Mouse (Mus musculus) midbrain, embryonic 14.5 days (tissue): ENCODE data around the gene Trim30b. TPM values are rescaled to one million over a fixed set of nuclear protein-coding genes. Genes with fewer than 3 reads are reported as not detected.
"Not testable (repeated sequence)": the region's sequence is repeated elsewhere in the genome, so short reads cannot be mapped to it uniquely, and the experiment has no call there.

Experiments
- ATAC-seq: fragments of 200-750 bp; cut with Nextera tagmentation; 2 replicates; pipeline ENCODE4 v1.8.0; 2017; ENCODE audit warnings: moderate number of reproducible peaks, moderate library complexity; ENCODE audit not compliant: low FRiP score, low TSS enrichment
- DNase-seq: peaks from one replicate; pipeline ENCODE4 v3.0.0-alpha.2; 2015
- H3K27ac ChIP-seq: fragments of 300-500 bp; sonication (generic); replicated peaks from 2 replicates; pipeline ENCODE4 v1.5.1; 2014; ENCODE audit warnings: mild to moderate bottlenecking, low read depth, low read length, moderate library complexity
- H3K27me3 ChIP-seq: fragments of 300-500 bp; sonication (generic); 2 replicates; pipeline ENCODE4 v1.6.1; 2014; ENCODE audit warnings: low read length, control low read depth, mixed read lengths; ENCODE audit not compliant: control insufficient read depth, insufficient read depth
- H3K36me3 ChIP-seq: fragments of 300-500 bp; sonication (generic); 2 replicates; pipeline ENCODE4 v1.6.1; 2014; ENCODE audit warnings: low read length, control low read depth; ENCODE audit not compliant: control insufficient read depth, insufficient read depth
- H3K4me1 ChIP-seq: fragments of 300-500 bp; sonication (generic); 2 replicates; pipeline ENCODE4 v1.6.1; 2014; ENCODE audit warnings: mild to moderate bottlenecking, antibody characterized with exemption, low read length, control low read depth; ENCODE audit not compliant: control insufficient read depth, insufficient read depth
- H3K4me2 ChIP-seq: fragments of 300-500 bp; sonication (generic); 2 replicates; pipeline ENCODE4 v1.6.1; 2014; ENCODE audit warnings: mild to moderate bottlenecking, low read length, moderate library complexity
- H3K4me3 ChIP-seq: fragments of 300-500 bp; sonication (generic); replicated peaks from 2 replicates; pipeline ENCODE4 v1.5.1; 2014; ENCODE audit warnings: low read depth, low read length
- H3K9ac ChIP-seq: fragments of 300-500 bp; sonication (generic); replicated peaks from 2 replicates; pipeline ENCODE4 v1.6.1; 2014; ENCODE audit warnings: mild to moderate bottlenecking, low read length, moderate library complexity
- H3K9me3 ChIP-seq: fragments of 300-500 bp; sonication (generic); 2 replicates; pipeline ENCODE4 v1.6.1; 2016; ENCODE audit warnings: low read length, control low read depth, mixed read lengths; ENCODE audit not compliant: control insufficient read depth
- WGBS: fragments of 180-500 bp; shearing (Covaris S2); extraction: QIAGEN DNeasy Blood & Tissue Kit; methylation state at CpG from one replicate; pipeline ENCODE4 v1.1.7; 2014; 5-methylcytosine and 5-hydroxymethylcytosine counted together
- polyA plus RNA-seq: library from polyadenylated mRNA; unstranded; fragments of >200 nt; fragmentation: Nextera tagmentation; extraction: Ambion mirVana; gene quantifications from 2 replicates; pipeline ENCODE4 v1.2.1, GENCODE M21; 2014

Gene Trim30b
- polyA plus RNA-seq, 1 experiment from 2014 or later, result 0.07 TPM

- not testable (repeated sequence) for H3K27ac ChIP-seq, H3K4me2 ChIP-seq, H3K4me1 ChIP-seq, H3K27me3 ChIP-seq, H3K9me3 ChIP-seq, H3K4me3 ChIP-seq, DNase-seq, ATAC-seq, H3K9ac ChIP-seq, H3K36me3 ChIP-seq
- 91% methylated on average over 4 of the region's 4 CpGs for WGBS
Observed at GRCm38 (mm10) chr7:104348043-104348442, 21.6 kb downstream of the Trim30b start.

GRCm38 (mm10) chr7:104340744-104341143, 28.9 kb downstream of the Trim30b start:
- not testable (repeated sequence) for DNase-seq, H3K4me2 ChIP-seq, H3K4me3 ChIP-seq, H3K9ac ChIP-seq, H3K27ac ChIP-seq, H3K9me3 ChIP-seq, H3K27me3 ChIP-seq, H3K4me1 ChIP-seq, H3K36me3 ChIP-seq, ATAC-seq
- 82% methylated on average over 2 of the region's 4 CpGs for WGBS

GRCm38 (mm10) chr7:104335547-104335946, 34.1 kb downstream of the Trim30b start:
- H3K27ac ChIP-seq, H3K9ac ChIP-seq, ATAC-seq, H3K4me3 ChIP-seq, H3K4me2 ChIP-seq, H3K27me3 ChIP-seq, H3K9me3 ChIP-seq, DNase-seq, H3K36me3 ChIP-seq, H3K4me1 ChIP-seq: not testable (repeated sequence)
- 79% methylated on average over 3 of the region's 3 CpGs for WGBS

GRCm38 (mm10) chr7:104329171-104329570, 40.5 kb downstream of the Trim30b start, which contains the start of gene Trim34b:
Trim34b (plus strand) TSS chr7:104329471.
- 94% methylated on average over 2 of the region's 2 CpGs for WGBS
- H3K4me3 ChIP-seq, ATAC-seq, H3K36me3 ChIP-seq, DNase-seq, H3K4me1 ChIP-seq, H3K9me3 ChIP-seq, H3K9ac ChIP-seq, H3K27me3 ChIP-seq, H3K27ac ChIP-seq, H3K4me2 ChIP-seq: not testable (repeated sequence)

GRCm38 (mm10) chr7:104322028-104322427, 47.7 kb downstream of the Trim30b start:
- no peak for ATAC-seq

GRCm38 (mm10) chr7:104315369-104316080, 54.2 kb downstream of the Trim30b start, which contains the start of gene Trim12a:
Trim12a (minus strand) TSS chr7:104315466.
- H3K9me3 ChIP-seq, H3K36me3 ChIP-seq, H3K27me3 ChIP-seq, ATAC-seq, H3K4me1 ChIP-seq, H3K4me3 ChIP-seq, H3K27ac ChIP-seq, DNase-seq, H3K9ac ChIP-seq: not testable (repeated sequence)
- 31% methylated on average over 4 of the region's 4 CpGs for WGBS
- H3K4me2 ChIP-seq, result peak within 1 kb of the TSS; percentile 26

More at GRCm38 (mm10) chr7:104322028-104322427, 47.7 kb downstream of the Trim30b start:
- H3K4me3 ChIP-seq, result no peak overlapping the region
- H3K36me3 ChIP-seq, result no peaks in the 10 kb centered on the region
- no peaks in the 10 kb centered on the region for H3K9me3 ChIP-seq
- WGBS, result 91% methylated on average over 9 of the region's 9 CpGs
- no peaks in the 10 kb centered on the region for H3K4me1 ChIP-seq
- no peaks in the 10 kb centered on the region for H3K27me3 ChIP-seq
- H3K27ac ChIP-seq, result no peak overlapping the region
- H3K9ac ChIP-seq, result no peak overlapping the region
- no peak overlapping the region for H3K4me2 ChIP-seq
- no peak for DNase-seq

GRCm38 (mm10) chr7:104314796-104315353, 54.8 kb downstream of the Trim30b start:
- WGBS, result 17% methylated on average over 15 of the region's 15 CpGs
- H3K4me1 ChIP-seq, result no peaks in the 10 kb centered on the region
- no peaks in the 10 kb centered on the region for H3K9me3 ChIP-seq
- DNase-seq, result no peak
- no peak overlapping the region for H3K9ac ChIP-seq
- H3K4me2 ChIP-seq, result peak overlapping the region; percentile 26
- no peak for ATAC-seq
- H3K27ac ChIP-seq, result no peak overlapping the region
- H3K27me3 ChIP-seq, result no peaks in the 10 kb centered on the region
- H3K36me3 ChIP-seq, result no peaks in the 10 kb centered on the region
- H3K4me3 ChIP-seq, result no peak overlapping the region; the same call in 1 of the 2 replicates
